Mouse (Mus musculus): ENCODE data around the gene Cox5a.

- TF ChIP-seq CTCF (IDR thresholded peaks at IDR 0.05; ENCODE audit: low read depth) (no peak), EP300 (IDR thresholded peaks at IDR 0.05; ENCODE audit: low read depth) (no peak)
These were observed 18.5 kb downstream of the Cox5a start for GRCm38 (mm10) chr9:57539550-57539949.

Data from liver, embryonic 14.5 days (tissue).